Mouse (Mus musculus): Measurements from ENCODE around the gene 9630041A04Rik.

The 9630041A04Rik gene

GRCm38 (mm10) chr9:101861596-101862471 lies at the start of gene 9630041A04Rik:
TSS of gene 9630041A04Rik (plus strand) at chr9:101861841.
- no peak for DNase-seq (ENCODE audit: low spot score in 2 of 2)

- DNase-seq (ENCODE audit: low spot score in 2 of 2) = no peak
These were observed 37.7 kb upstream of the 9630041A04Rik start for GRCm38 (mm10) chr9:101823896-101824295.

- DNase-seq (ENCODE audit: low spot score in 2 of 2) = no peak
These were observed 36.0 kb upstream of the 9630041A04Rik start for GRCm38 (mm10) chr9:101825626-101826025.

GRCm38 (mm10) chr9:101833619-101834018 lies 28.0 kb upstream of the 9630041A04Rik start:
- DNase-seq (ENCODE audit: low spot score in 2 of 2) = no peak

DNA sequence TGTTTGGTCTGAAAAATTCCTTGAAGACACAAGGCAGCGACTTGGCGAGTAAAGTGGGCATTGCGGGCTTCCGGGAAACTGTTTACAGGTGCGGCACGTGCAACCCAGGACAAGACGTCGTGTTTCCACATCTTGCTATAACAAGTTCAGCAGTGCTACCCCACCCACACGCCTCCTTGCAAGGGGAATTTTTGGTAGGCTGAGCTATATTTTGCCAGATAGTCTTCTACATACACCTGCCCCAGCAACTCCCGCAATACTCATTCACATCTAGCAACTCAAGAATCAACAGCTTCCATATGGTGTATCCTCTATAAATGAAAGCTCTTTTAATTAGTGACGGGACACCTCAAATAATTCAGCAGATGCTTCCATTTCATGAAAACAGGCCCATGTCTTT lies 20.5 kb upstream of the 9630041A04Rik start:
- DNase-seq (ENCODE audit: low spot score in 2 of 2) = no peak

DNA sequence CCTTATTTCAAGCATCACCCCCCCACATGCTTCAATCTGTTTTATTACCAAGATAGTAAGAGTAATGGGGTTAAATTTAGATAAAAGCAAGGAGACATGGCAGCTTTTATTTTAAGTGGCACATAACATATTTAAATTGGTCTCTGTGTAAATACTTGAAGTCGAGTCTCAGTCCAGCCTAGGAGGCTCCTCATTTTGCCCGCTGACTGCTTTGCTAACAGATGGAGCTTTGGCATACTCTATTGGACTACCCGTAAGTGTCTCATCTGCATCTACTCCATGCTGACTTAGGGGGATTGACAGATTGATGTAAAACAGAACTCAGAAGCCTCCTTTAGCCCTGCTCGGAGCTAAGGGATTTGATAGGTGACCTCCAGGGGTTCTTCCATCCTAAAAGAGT lies 17.7 kb upstream of the 9630041A04Rik start:
- DNase-seq (ENCODE audit: low spot score in 2 of 2) = no peak

DNA sequence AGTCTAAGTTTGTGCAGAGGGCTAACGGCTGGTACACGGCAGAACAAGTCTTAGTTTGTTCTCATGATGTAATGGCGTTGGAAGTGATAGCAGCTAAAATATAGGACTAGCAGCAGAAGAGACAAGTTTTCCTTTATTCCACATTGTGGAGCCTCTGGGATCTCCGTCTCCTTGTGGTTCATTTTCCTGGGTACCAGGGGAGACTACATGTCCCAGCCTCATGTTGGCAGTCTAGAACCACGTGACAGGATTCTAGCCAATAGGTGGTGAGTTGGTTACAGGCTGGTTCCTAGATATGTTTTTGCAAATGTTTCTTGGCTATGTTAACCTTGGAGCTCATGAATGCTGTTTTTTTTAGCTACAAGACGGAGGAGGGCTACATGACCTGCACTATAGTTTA lies 15.9 kb upstream of the 9630041A04Rik start:
- no peak for DNase-seq (ENCODE audit: low spot score in 2 of 2)

GRCm38 (mm10) chr9:101862481-101863065 lies 932 bp downstream of the 9630041A04Rik start:
- peak; percentile 49 to 52 for DNase-seq (ENCODE audit: low spot score in 2 of 2)

DNA sequence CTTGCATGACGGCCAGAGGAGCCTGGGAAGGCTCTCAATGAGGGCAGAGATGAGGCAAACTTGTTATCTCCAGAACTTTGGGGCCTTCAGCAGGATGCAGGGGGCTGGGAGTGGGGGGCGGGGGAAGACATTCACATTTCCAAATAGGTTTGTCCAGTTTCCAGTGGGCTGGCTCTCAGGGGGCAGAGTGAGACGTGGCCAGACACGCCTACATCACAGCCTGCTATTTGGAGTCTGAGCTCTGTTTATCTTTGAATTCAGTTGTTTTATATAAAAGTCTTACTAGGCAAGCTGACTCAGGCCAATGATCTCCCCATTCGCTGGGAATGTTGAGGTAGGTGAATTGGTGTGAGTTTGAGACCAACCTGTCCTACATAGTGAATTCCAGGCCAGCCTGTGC lies 1.5 kb downstream of the 9630041A04Rik start:
- no peak for DNase-seq (ENCODE audit: low spot score in 2 of 2)

DNA sequence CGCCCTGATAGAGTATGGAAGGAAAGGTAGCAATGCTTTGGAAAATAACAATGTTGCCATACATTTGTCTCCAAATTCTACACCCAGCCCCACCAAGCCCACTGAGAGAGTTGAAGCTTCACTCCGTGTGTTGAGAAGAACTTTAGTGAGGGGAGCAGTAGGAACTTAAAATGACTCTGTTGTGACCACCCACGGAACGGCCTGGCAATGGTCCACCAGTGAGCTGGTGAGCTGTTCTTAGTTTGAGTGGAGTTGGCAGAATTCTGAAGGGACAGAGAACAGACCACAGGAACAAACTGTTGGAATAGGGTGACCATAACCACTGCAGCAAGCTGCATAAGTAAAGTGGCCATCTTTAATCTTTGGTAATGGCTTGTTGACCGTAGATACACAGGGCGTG lies 7.0 kb downstream of the 9630041A04Rik start:
- DNase-seq (ENCODE audit: low spot score in 2 of 2) = no peak

- DNase-seq (ENCODE audit: low spot score in 2 of 2) = no peak
These were observed 8.4 kb downstream of the 9630041A04Rik start for GRCm38 (mm10) chr9:101870034-101870433.

GRCm38 (mm10) chr9:101875306-101875705 lies 13.7 kb downstream of the 9630041A04Rik start:
- no peak for DNase-seq (ENCODE audit: low spot score in 2 of 2)

DNA sequence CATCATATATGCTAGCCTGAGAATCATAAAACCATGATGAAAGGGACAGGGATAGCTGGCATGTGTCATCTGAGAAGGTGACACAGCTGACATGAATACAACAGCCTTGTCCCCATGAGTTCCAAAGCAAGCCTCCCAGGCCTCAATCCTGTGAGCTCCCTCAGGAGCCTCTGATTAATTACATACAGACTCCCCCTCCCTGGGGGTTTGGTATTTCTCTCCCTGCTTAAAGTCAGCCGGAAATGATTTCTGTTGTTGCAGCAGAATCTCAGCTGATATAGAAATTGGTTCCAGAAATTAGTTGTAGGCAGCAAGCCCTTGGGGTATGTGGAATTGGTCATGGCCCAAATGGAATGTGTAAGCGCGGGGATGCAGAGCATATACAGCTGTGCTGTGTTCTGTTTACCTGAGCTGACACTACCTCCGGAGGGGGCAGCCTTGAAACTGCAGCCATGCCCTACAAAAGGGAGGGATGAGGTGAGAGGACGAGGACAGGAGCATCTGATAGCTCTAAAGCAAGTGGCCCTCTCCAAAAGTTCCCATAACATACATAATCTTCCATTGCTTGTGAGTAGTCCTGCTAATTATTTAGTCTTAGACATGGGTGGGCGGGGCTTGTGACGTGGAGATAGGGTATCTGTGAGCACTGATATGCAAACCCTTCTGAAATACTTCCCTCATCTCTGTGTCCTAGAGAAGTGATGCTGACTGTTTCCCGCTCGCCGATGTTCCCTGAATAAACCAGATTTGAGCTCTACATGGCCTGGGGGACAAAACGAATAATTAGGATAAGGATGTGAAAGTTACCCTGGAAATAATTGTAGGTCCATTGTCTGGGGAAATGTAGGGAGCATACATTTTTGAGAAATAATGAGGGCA lies 15.7 kb downstream of the 9630041A04Rik start:
- no peak for DNase-seq (ENCODE audit: low spot score in 2 of 2)

- DNase-seq (ENCODE audit: low spot score in 2 of 2) = no peak
These were observed 21.7 kb downstream of the 9630041A04Rik start for GRCm38 (mm10) chr9:101883295-101883694.

DNA sequence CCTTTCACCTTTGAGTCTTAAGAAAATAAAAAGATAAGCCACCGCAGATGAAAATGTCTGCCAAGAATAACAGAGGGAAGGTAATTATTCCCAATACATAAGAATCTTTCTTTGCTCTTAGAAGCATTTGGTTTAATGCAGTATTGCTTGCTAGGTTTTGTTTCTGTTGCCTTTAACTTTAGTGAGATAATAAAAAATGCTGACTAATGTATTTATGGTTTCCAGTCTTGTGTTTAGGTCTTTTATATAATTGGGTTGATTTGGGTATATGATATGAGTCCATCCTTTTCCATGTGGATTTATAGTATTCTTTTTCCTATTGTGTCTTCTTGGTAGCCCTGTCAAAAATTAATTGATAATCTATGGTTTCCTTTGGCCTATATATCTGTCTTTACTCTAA lies 36.2 kb downstream of the 9630041A04Rik start:
- no peak for DNase-seq (ENCODE audit: low spot score in 2 of 2)

- DNase-seq (ENCODE audit: low spot score in 2 of 2) = no peak
These were observed 41.8 kb downstream of the 9630041A04Rik start for GRCm38 (mm10) chr9:101903406-101903805.

DNA sequence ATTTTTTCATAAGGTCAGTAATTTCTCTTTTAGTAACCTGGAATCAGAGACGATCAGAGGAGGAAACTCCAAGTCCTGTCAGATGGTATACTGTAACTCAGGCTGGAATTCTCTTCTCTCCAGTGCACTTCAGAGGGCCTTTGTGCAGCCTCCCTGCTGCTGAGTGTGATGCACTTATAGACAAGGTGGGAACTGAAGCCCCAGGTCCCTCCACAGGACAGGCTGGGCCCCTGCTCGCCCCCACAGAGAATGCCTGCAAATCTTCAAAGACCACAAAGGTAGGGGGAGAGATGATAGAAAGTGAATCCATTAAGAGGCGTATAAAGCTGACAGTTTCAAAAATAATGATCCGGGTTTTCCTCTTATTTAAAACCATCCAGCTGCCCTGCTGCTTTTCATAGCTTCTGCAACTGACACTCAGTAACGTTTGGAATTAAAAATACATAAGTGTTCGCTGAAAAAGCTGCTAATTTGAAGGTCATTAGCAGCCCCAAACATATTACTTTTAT lies 46.2 kb downstream of the 9630041A04Rik start:
- no peak for DNase-seq (ENCODE audit: low spot score in 2 of 2)

DNA sequence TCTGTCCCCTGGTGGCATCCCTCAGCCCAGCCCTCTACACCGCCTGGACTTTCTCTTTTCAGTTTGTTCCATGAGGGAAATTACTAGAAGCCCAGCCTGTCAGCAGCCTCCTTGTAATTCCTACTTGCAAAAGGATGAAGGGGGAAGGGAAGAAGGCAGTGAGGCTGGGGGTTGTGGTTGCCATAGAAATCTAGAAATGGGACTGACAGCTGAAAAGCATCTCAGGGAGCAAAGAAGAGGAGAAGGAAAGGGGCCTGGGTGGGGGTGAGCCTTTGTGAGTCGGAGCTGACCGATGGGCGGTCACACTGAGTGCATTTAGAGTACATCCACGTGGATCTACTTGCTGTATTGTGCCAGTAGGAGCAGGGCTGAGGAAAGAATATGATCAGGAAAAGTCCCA lies 47.2 kb downstream of the 9630041A04Rik start:
- DNase-seq (ENCODE audit: low spot score in 2 of 2) = no peak

- no peak for DNase-seq (ENCODE audit: low spot score in 2 of 2)
These were observed 47.9 kb downstream of the 9630041A04Rik start for GRCm38 (mm10) chr9:101909491-101909890.

DNA sequence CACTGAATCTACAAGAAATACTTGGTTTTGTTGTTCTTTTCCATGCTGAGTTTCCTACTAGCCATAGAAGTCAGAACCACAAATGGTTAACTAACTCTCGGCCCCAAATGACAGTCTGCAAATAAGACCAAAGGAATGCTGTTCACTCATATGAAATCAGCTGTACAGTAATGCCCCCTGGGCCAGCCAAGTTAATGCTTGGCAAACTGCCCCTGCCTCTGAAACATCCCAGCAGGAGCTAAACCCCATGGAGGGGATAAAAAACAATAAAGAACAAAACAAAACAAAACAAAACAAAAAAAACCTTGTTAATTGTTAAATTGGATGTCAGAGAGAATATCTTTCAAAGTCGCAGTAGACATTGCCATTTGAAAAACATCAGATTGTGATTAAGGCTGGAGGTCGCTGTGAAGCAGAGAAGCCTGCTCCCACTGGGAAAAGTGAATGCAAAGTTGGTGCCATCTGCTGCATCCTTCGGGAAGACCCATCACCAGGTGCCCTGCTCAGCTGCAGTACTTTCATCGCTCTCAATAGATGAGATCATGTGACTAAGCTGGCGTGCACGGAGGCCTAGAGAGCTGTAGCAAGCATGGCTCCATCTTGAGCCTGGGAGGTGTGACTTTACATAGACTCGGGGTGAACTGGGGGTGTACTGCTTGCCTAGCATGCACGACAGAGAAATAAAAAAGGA lies 49.7 kb downstream of the 9630041A04Rik start:
- no peak for DNase-seq (ENCODE audit: low spot score in 2 of 2)

DNA sequence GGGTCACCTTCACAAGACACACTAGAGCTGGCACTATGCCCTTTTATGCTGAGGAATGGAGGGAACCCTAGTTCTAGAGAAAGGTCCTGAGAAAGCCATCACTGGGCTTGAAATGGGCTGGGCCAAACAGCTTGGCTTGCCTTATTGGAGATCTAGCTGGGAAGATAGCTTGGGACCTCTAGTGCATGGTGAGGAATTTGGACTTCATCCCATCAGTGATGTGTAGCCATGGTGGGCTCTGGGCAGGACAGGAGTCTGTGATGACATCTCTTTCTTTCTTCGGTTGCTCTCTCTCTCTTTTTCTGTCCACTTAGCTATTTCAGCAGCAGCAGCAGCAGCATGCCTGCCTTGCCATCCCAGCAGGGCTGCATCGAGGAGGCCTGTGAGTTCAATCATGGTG lies 53.4 kb downstream of the 9630041A04Rik start:
- no peak for DNase-seq (ENCODE audit: low spot score in 2 of 2)

All from frontal cortex, postnatal 10 days (tissue).